Mouse (Mus musculus) spleen, postnatal 36 days (tissue): ENCODE results near the gene Hba-x.

Source experiments
- DNase-seq, 2 experiments: peaks; one replicate each; pipeline ENCODE4 v3.0.0; 2022; ENCODE audit warnings: low spot score in 2 of 2, mixed read lengths in 1 of 2

The Hba-x gene

DNA sequence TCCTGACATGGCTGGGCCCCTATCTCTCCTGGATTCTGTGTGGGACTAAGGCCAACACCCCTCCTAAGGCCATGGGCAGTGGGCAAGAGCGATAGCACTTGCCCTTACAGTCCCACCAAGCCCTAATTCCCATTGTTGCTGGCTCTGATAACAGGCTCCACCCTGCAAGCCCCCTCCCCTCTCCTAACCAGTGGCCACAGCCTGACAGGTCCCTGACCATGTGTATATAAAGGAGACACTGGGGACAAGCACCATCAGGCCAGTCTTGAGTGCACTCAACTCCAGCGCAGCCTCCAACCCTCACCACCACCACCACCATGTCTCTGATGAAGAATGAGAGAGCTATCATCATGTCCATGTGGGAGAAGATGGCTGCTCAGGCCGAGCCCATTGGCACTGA is at the start of gene Hba-x:
Hba-x (plus strand) TSS at position 54 of the 400 bp plus-strand sequence.
- no peak for DNase-seq

DNA sequence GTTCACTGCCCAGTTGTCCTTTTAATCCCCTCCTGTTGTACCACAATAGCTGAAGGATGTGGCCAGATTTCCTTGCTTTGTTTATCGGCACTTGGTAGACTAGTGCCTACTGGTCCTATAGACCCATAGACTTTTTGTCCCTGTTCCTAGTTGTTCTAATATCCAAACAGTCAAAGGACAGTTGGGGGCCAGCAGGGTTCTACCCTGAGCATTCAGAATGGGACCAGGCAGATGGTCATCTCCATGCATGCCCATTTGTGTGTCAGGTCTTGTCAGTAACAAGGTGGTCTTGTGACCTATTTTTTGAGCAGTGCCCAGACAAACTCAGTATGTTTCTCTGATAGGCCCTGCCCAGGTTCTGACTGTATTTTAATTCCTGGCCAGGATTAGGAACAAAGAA is 49.2 kb upstream of the Hba-x start:
- DNase-seq = no peak

DNA sequence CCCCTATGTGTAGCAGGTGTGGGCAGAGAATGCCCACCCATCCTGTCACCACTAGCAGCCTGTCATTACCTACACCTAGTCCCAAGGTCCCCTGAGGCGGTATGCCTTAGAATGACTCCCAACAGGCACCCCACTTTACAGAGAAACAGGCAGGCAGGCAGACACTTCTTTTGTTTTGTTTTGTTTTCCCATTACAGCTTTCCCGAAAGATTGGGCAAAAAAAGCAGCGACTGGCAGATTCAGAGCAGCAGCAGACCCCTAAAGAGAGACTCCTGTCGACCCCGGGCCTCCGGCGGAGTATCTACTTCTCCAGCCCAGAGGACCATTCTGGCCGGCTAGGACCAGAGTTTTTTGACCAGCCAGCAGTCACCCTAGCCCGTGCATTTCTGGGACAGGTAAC is 48.6 kb upstream of the Hba-x start:
- no peak for DNase-seq

DNA sequence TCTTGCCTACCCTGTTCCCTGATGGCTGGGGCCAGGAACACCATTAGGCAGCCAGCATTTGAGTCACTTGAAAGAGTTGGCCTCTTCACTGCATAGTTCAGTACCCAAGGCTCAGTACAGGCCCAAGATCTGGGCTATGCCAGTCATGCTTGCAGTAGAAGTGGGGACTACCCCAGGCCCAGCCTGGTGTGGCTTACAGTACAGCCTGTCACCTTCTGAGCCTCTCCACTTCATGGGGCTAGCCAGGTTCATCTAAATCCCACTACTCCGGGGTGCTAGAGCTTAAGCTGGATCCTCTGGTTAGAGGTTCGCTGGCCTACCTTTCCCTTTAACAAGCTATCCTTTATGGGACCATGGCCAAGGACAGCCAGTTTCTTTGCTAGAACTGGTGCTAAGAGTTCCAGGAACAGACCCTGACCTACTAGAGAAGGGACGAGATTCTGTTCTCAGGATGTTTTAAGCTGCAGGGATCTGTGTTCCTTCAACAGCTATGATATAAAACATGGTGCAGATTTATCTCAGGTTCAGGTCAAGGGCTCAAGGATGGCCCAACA is 47.8 kb upstream of the Hba-x start:
- DNase-seq = no peak

DNA sequence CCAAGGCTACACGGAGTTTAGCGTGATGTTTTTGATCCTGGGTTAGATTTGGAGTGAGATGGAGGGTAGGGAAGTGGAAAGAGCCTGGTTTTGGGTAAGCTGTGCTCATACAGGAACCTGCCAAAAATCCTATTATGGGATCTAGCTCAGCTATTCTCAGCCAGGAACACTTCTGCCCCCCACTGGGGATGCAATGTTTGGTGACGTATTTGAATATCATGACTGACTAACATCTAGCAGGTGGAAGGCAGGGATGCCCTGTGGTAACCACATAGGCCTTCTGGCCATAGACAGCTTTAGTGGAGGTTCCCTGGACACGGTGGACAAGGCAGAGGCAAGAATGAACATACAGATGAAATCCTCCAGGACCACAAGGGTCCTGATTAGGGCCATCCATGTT is 46.0 kb upstream of the Hba-x start:
- DNase-seq = no peak

DNA sequence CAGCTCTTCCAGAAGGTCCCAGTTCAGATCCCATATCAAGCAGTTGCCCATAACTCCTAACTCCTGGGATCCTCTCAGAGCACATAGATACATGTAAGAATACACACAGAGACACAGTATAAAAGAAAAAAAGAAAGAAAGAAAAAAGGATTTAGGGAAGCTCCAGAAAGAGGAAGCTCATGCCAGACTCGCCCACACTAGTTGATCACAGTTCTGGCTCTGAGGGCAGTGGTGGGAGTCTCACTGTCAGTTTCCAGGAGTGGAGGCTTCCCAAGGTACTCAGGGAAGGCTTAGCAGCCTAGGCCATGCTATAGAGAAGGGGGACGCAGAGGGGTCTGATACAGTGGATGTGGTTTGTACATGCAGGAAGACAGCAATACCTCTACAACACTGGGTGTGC is 45.1 kb upstream of the Hba-x start:
- no peak for DNase-seq

DNA sequence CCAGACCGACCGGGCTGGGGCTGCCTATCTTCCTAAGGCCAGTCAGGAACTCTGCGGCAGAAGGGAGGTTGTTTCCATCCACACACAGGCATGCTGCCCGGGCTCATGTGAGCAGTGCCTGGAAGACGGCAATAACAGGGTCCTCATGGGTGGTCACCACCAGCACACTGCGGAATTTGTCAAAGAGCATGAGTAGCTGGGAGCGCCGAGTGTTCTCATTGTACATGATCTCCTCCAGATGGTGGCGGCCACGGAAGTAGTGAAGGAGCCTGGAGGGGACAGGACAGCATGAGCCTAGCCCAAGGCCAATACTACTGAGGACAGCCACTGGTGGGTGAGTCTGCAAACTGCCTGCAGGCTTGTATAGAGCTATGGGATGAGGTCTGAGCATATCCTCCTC is 43.4 kb upstream of the Hba-x start:
- DNase-seq = no peak

DNA sequence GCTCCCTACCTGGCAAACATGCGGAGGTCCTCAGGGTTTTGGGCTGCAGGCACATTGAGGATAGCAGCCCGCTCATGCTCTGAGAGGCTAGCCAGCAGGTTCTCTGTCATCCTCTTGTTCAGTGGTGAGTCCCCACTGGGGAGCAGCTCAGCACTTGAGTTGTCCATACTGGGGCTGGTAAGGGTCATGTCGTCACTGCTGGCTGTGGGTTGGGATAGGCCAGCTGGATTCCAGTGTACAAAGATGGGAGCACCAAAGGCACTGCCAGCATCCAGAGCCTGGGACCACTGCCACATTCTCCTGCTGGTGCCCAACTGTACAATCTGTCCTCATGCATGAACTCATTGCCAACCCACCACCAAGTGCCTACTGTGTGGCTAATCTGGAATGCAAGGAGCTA is 42.3 kb upstream of the Hba-x start:
- DNase-seq = no peak

DNA sequence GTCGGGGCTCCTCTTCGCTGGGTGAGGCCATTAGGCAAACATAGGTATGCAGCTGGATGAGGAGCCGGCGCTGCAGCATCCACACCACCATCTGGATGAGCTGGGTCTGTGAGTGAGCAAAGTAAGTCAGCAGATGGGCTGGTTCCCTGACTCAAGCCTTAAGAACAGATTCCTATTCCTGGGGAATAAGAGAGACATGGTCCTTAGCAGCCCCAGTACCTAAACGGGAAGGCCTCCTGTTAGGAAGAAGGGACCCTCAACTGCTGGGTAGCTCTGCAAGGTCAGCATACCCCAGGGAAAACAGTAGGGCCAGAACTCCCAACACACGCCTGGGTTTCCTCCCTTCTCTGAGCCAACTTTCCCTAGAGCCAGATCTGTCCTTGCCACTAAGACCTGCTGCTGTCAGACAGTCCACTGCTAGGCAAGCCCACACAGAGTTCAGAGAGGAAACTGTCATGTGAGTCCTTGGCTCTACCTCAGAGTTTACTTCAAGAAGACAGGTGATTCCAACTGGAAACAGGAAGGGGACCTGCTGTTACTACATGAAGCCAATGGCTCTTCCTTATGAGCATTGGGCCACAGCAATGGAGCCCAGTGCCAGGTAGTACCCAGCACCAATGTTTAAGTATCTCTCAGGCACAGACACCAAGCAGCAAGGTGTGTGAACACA is 41.2 kb upstream of the Hba-x start:
- no peak for DNase-seq

DNA sequence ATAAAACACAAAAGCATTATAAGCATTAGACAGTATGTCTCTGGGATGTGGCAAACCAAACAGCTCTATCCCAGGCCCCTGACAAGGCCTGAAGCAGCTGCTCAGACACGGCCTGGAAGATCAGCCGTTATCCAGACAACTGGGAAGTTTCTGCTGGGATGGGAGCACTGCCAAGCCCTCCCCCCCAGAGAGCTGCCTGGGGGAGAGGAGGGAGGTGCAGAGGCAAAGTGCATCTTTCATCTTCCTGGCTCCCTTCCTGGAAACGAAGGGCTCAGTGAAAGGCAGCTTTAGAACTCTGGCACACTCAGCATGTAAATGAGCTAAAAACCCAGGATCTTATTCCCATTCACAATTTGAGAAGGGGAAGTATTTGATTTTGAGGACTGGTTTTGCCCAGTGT is 40.6 kb upstream of the Hba-x start:
- no peak for DNase-seq

DNA sequence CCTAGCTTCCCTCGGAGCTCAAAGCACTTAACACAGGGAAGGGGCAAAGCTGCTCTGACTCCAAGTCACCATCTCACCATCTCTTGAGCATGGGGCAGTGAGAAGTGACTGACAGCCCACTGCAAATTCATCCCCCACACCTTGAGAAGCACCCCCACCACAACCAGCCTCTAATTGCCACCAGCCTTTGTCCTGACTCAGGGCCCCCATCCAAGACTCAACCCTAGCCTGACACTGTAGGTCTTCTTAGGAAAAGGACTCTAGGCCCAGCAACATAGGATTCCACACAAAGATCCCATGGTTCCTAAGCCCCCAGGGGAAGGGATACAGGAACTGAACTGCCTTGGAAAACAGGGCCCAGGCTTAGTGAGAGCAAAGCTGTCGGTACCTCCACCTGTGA is 40.1 kb upstream of the Hba-x start:
- DNase-seq = no peak

DNA sequence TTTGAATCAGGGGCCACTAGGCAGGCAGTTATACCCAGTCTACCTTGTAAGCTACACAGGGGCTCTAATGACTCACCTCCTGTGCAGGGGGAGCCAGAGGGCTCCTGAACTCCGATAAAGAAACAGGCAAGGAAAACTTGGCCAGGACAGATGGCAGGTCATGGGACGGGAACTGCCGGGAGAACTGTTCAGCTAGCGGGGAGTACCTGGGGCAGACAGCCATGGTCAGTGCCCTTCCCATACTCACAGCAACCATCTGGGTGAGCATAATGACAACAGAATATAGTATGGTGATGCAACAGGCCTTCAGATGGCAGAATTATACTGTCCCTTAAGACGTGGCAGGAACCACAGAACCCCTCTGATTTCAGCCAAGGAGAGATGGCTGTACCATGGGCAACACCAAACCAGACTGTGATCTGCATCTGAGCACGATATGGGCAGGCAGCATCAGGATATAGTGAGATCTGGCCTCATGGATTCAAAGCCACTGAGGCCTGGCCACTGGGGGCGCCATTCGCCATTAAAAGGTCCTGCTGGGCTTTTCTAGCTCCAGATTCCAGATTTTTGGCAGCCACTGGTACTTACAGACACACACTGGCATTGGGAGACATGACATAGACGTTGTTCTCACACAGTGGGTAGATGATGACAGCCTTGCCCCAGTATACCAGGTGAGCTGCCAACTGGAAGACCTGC is 39.3 kb upstream of the Hba-x start:
- DNase-seq = no peak

DNA sequence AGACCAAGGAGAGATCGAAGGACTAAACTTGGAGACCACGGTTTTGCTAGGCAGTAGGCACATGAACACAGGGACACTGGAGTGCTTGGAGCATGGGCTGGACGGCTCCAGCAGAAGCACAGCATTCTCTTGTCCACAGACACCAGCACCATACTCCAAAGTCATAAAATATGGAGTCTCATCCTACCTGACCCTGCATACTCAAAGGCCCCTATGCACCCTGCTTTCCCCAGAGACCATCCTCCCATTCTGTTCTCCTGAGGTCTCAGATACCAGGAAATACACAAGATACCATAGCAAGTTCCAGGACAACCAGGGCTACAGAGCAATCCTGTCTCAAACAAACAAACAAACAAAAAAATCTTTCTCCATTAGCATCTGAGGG is 38.8 kb upstream of the Hba-x start:
- DNase-seq = no peak

DNA sequence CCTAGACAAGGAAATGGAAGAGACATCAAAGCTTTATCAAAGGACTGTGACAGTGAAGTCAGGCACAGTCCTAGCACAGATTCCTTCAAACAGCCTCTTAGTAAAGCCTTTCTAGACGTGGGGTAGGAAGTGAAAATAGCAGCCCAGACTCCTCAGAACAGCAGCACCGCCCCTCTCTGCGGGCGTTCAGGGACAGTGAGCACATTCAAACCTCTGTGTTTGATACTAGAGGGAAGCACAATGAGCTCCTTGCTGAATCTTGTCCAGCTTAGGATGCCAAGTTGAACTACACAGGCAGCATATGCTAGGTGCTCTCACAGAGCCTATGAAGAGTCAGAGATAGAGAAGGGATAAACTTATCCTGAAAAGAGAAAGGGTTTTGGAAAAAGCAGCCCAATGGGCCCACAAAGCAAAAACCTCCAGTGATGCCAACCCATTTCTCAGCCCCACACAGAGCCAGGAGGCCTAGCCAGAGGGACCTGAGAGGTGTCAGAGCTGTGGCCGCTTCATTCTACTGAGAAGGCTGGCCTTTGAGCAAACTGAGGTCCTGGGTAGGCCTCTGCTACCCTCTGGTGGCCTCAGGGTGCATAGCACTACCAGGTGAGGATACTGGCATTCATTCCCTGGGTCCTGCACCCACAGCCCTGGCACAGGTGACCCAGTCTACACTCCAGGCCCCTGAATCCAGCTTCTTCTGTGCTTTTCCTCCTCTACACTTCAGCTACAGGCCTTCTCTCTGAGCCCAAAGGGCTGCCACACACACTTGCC is 37.9 kb upstream of the Hba-x start:
- peak; percentile 69 to 72 for DNase-seq

DNA sequence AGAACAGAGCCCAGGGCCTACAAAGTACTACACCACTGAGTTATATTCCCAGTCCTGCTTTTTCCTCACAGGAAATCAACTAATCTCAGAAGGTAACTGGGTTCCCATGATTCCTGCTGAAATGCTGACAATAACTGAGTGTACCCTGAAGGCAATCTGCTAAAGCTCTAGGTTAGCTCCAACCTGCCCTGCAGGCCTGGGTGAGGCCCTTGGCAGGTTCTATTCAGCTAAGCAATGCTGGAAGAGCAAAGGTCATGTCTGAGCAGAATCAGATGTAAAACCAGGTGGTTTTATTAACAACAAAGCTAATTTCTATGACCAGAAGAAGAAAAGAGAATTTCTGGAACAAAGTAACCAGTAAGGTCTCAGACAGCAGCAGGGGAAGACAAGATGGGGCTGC is 34.8 kb upstream of the Hba-x start:
- no peak for DNase-seq

DNA sequence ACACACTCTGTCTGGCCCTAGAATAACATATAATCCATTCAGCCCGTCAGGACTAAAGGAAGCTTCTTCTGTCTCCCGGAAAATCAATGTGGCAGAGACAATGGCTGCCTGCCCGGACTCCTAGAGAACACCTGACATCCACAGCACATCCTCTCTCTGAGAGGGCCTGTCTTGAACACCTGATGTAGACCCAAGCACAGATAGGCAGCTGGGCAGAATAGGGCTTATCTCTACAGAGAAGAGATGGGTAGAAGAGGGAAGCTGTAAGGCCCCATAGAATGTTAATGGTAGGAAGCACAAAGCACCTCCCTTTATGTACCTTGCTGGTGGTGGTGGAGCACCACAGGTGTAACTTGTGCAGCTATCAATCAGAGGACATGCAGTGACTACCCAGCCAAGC is 34.0 kb upstream of the Hba-x start:
- DNase-seq = no peak

DNA sequence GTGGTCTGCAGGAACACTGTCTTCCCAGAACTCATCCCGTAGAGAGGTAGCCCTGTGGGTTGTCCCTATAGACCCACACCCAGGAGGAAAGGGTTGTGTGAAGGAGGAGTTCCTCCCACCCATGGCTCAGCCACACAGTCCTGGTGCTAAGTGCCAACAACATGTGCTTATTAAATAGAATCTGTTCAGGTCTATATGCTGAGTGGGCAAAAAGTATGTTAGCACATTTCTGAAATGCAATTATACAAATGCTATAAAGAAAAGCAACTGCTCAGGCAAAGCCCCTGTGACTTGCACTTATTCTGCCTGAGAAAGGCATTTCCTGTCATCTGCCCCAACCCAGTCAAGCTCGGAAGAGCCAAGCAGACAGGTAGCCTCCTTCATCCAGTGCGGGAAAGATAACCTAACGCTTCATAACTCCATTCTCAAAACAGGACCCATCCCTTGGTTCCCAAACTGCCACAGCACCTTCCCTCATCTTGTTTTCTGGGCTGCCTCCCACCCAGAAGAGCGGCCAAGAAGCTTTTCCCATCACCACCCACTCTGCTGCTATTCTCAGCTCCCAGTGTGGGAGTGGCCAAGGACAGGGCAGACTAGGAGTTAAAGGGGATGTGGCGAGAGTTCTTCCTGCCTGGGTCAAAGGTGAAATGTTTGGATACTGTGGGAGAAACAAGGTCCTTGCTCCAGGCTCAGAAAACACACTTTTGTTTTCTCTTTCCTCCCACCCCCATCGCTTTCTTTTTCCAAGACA is 32.8 kb upstream of the Hba-x start:
- no peak for DNase-seq

DNA sequence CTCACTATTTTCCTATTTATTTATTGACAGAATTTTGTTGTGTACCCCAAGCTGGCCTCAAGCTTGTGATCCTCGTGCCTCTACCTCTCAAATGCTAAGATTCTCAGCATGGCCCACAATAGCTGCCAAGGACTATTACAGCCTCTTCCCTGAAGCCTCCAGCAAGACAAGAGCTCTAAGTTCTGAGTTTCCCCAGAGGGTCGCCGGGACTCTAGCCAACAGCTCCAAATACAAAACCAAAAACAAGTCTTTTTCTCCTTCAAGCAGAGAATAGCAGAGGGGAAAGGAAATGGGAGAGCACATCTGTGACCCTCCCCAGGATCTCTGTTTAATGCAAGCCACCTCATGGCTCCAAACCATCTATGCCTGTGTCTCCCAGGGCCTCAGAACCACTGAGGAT is 32.1 kb upstream of the Hba-x start:
- DNase-seq = no peak

DNA sequence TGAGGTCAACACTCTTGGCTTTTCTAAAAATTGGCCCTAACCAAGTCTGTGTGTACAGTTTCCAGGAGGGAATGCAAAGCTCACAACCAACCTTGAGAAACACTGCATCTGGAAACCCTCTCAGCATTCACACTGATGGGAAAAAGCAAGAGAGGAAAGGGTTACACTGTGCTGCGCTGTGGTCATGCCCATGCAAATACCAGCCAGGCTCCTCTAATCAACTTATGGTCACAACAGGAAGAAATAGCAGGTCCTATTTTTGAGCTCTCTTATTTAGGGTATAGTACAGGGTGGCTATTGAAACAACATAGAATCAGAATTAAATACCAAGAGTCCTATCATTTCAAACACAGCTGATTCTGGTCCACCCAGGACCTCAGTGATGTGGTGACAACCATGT is 31.6 kb upstream of the Hba-x start:
- no peak for DNase-seq

DNA sequence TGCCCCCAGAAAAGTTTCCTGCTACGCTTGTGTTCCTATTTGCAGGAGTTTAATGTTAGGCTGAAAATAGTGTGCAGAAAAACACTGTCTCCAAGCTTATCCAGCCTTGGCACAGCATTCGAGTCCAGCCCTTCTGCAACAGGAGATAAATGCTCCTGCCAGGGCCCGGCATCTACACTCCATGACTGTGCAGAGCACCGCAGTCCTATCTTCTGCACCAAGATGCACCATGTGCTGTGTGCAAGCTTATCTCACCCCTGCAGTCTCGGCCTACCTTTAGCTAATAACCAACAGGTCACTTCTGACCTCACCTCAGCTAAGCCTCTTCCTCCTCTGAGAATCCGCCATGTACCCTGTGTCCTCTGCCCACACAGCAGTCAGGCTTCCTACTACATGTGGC is 30.6 kb upstream of the Hba-x start:
- peak; percentile 70 to 83 for DNase-seq

DNA sequence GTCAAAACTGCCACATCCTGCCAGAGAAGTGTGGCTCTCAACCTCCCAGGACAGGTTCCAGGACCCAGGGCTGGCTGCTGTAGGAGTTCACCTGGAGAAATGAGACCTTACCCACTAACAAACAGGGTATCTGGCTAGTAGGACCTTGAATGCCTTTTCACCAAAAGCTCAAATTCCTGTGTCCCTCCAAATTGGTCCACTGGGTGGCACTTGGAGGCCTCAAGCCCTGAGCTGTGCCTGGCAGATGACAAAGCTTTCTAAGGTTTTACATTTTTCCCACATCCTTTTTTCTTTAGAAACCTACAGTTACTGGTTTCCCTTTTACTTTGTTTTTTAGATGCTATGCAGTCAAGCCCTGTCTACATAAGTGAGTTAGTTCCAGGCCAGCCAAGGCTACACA is 29.1 kb upstream of the Hba-x start:
- peak in 1 of 2 experiments; percentile 50 for DNase-seq

DNA sequence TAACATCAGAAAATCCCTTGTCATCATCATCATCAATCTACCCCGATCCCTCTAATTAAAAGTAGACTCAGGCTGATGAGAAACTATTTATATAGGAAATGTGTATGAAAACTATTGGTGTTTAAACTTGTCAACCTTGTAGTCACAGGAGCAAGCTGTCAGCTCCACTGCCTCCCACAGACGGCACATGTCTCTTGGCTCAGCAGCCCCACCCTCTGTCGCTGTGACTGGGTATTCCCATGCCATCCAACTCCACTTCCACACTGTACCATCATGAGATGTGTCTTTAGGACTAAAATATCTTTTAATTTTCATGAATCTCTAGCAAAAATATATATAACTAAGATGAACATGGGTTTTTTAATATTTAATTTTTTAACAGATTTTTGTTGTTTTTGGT is 27.9 kb upstream of the Hba-x start:
- DNase-seq = no peak
